Mouse (Mus musculus): ENCODE measurements at regions not wholly inside any gene's neighbourhood (a gene's known extent, or its start where the extent isn't known, plus 50 kb on each side); places are given as distances from the start of the nearest gene placed in this dataset.

- no peak for TF ChIP-seq CTCF (IDR thresholded peaks at IDR 0.05; ENCODE audit: extremely low read depth, insufficient read depth, low read length)
- no peak for TF ChIP-seq POLR2A (IDR thresholded peaks at IDR 0.05; ENCODE audit: extremely low read depth, insufficient read depth, low read length)
These were observed 497.0 kb downstream of the Ccdc171 start for GRCm38 (mm10) chr4:84022323-84022722.

All from cortical plate, adult 2 months (tissue).